Mouse (Mus musculus): ENCODE measurements around the gene Adra2c. TPM values are rescaled to one million over a fixed set of nuclear protein-coding genes. Genes with fewer than 3 reads are reported as not detected.
A peak's percentile ranks its signal among the peaks of the same experiment; 100 is the strongest.

The Adra2c gene
- not detected in 2 replicates for polyA plus RNA-seq (2014; fragmentation: Nextera tagmentation; extraction: Ambion mirVana)

- Histone ChIP-seq H3K4me2 (replicated peaks; ENCODE audit: low read depth, low read length) (peak within 1 kb of the TSS; percentile 90), H3K4me1 (ENCODE audit: control insufficient read depth, insufficient read depth, low read length) (no peaks in the 10 kb centered on the region), H3K9me3 (ENCODE audit: control insufficient read depth, low read depth, low read length) (no peaks in the 10 kb centered on the region), H3K27ac (ENCODE audit: low read length) (no peak within 1 kb of the TSS), H3K9ac (replicated peaks; ENCODE audit: low read depth, low read length) (no peak within 1 kb of the TSS), H3K4me3 (ENCODE audit: low read depth, low read length) (peak within 1 kb of the TSS; percentile 39), H3K36me3 (ENCODE audit: control insufficient read depth, insufficient read depth, low read length) (no peaks in the 10 kb centered on the region), H3K27me3 (ENCODE audit: control insufficient read depth, insufficient read depth, low read length) (peaks cover 63% of the 10 kb centered on the region)
- ATAC-seq (ENCODE audit: insufficient number of reproducible peaks, insufficient read depth, low FRiP score, low read depth), result no peak
- WGBS, result 47% methylated on average over 3 of the region's 3 CpGs
These were observed at the start of gene Adra2c for GRCm38 (mm10) chr5:35278019-35278418. TSS of gene Adra2c (plus strand) at chr5:35278319.

- no peaks in the 10 kb centered on the region for H3K9me3 ChIP-seq (ENCODE audit: control insufficient read depth, low read depth, low read length)
- H3K4me1 ChIP-seq (ENCODE audit: control insufficient read depth, insufficient read depth, low read length), result no peaks in the 10 kb centered on the region
- H3K27ac ChIP-seq (ENCODE audit: low read length), result no peak overlapping the region
- no peak overlapping the region for H3K4me3 ChIP-seq (ENCODE audit: low read depth, low read length)
- H3K4me2 ChIP-seq (replicated peaks; ENCODE audit: low read depth, low read length), result no peak overlapping the region
- H3K27me3 ChIP-seq (ENCODE audit: control insufficient read depth, insufficient read depth, low read length), result no peaks in the 10 kb centered on the region
- no peak overlapping the region for H3K9ac ChIP-seq (replicated peaks; ENCODE audit: low read depth, low read length)
- no peak for ATAC-seq (ENCODE audit: insufficient number of reproducible peaks, insufficient read depth, low FRiP score, low read depth)
- H3K36me3 ChIP-seq (ENCODE audit: control insufficient read depth, insufficient read depth, low read length), result no peaks in the 10 kb centered on the region
- WGBS, result 57% methylated on average over 4 of the region's 4 CpGs
These were observed 45.0 kb upstream of the Adra2c start for GRCm38 (mm10) chr5:35233142-35233541.

DNA sequence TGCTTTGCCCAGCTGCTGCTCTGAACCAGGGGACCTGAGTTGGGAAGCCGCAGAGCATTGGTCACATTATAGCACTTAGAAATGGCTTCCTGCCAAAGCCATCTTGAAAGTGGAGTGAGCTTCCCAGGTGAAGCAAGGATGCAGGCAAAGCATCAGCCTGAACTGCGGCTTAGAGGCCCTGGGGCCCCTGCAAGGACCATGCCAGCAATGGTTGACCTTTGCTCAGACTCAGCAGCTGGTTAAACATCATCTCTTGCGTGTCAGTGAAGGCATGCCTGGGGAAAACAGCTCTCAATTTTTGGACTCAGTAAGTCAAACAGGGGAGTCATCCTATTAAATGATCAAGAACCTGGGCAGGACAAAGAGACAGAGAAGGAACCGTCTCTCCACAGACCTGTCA, 40.4 kb upstream of the Adra2c start:
- Histone ChIP-seq H3K9me3 (ENCODE audit: control insufficient read depth, low read depth, low read length) (no peaks in the 10 kb centered on the region), H3K4me3 (ENCODE audit: low read depth, low read length) (no peak overlapping the region)
- WGBS, result 60% methylated on average over 4 of the region's 4 CpGs

DNA sequence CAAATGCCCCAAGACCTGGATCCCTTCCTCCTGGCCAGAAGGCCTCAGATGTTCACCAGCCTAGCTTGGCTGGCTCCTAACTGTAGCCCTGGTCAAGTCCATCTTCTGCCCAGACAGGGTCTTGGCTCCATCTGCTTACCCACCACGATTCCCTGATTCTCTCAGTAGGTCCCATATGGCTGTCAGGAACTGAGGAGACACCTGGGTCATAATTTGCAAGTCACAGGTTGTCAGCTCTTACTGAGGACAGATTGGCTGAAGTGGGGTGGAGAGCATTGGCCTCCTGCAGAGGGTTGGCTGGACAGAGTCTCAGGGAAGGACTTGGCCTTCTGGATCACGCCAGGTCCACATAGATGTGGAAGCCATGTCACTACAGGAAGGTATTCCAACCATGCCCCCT, 39.5 kb upstream of the Adra2c start:
- Histone ChIP-seq H3K27me3 (ENCODE audit: control insufficient read depth, insufficient read depth, low read length) (no peaks in the 10 kb centered on the region), H3K4me3 (ENCODE audit: low read depth, low read length) (no peak overlapping the region), H3K4me2 (replicated peaks; ENCODE audit: low read depth, low read length) (no peak overlapping the region), H3K9me3 (ENCODE audit: control insufficient read depth, low read depth, low read length) (no peaks in the 10 kb centered on the region), H3K4me1 (ENCODE audit: control insufficient read depth, insufficient read depth, low read length) (no peaks in the 10 kb centered on the region), H3K36me3 (ENCODE audit: control insufficient read depth, insufficient read depth, low read length) (no peaks in the 10 kb centered on the region), H3K27ac (ENCODE audit: low read length) (no peak overlapping the region), H3K9ac (replicated peaks; ENCODE audit: low read depth, low read length) (no peak overlapping the region)
- 88% methylated on average over 2 of the region's 2 CpGs for WGBS
- no peak for ATAC-seq (ENCODE audit: insufficient number of reproducible peaks, insufficient read depth, low FRiP score, low read depth)

More for the DNA sequence above, 40.4 kb upstream of the Adra2c start:
- Histone ChIP-seq H3K4me1 (ENCODE audit: control insufficient read depth, insufficient read depth, low read length) (no peaks in the 10 kb centered on the region), H3K27me3 (ENCODE audit: control insufficient read depth, insufficient read depth, low read length) (no peaks in the 10 kb centered on the region), H3K36me3 (ENCODE audit: control insufficient read depth, insufficient read depth, low read length) (no peaks in the 10 kb centered on the region), H3K27ac (ENCODE audit: low read length) (no peak overlapping the region), H3K4me2 (replicated peaks; ENCODE audit: low read depth, low read length) (no peak overlapping the region), H3K9ac (replicated peaks; ENCODE audit: low read depth, low read length) (no peak overlapping the region)
- ATAC-seq (ENCODE audit: insufficient number of reproducible peaks, insufficient read depth, low FRiP score, low read depth), result no peak

DNA sequence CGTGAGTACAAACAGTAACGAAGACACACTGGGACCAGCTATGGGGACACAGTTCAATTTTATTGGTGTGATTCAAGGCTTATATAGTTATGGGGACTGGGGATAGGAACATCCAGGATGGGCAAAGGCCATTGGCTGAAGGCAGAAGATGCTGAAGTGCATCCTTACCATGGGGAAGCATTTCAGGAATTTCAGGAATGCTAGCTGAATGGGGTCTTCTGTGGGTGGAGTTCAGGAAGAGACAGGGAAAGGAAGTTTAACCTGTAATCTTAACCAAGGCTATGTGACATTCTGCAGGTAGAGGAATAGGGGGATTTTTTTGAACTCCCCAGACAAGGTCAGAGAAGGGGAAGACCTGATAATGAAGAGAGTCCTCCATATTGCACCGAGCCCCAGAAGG, 36.6 kb upstream of the Adra2c start:
- Histone ChIP-seq H3K27ac (ENCODE audit: low read length) (no peak overlapping the region), H3K9ac (replicated peaks; ENCODE audit: low read depth, low read length) (no peak overlapping the region), H3K9me3 (ENCODE audit: control insufficient read depth, low read depth, low read length) (no peaks in the 10 kb centered on the region), H3K4me3 (ENCODE audit: low read depth, low read length) (no peak overlapping the region), H3K27me3 (ENCODE audit: control insufficient read depth, insufficient read depth, low read length) (no peaks in the 10 kb centered on the region), H3K4me2 (replicated peaks; ENCODE audit: low read depth, low read length) (no peak overlapping the region), H3K4me1 (ENCODE audit: control insufficient read depth, insufficient read depth, low read length) (no peaks in the 10 kb centered on the region), H3K36me3 (ENCODE audit: control insufficient read depth, insufficient read depth, low read length) (no peaks in the 10 kb centered on the region)
- no peak for ATAC-seq (ENCODE audit: insufficient number of reproducible peaks, insufficient read depth, low FRiP score, low read depth)
- 37% methylated on average over 3 of the region's 3 CpGs for WGBS

DNA sequence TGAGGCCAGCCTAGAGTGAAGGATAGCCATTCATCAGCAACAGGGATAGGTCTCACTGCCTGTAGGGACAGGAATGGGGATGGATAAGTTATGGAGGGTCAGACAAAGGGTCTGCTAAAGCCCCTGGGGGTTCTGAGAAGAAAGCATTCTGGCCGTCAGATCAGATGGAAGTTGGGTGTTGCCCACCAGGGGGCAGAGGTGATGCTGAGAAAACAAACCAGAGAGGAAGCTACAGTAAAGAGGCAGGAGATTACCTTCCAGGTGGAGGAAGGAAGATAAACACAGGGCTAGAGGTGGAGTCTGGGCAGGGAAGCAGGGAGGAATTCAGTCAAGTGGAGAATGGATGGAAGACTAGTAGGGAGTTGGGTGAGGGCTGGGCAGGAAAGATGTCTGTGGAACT, 33.9 kb upstream of the Adra2c start:
- Histone ChIP-seq H3K36me3 (ENCODE audit: control insufficient read depth, insufficient read depth, low read length) (no peaks in the 10 kb centered on the region), H3K9ac (replicated peaks; ENCODE audit: low read depth, low read length) (no peak overlapping the region), H3K9me3 (ENCODE audit: control insufficient read depth, low read depth, low read length) (no peaks in the 10 kb centered on the region), H3K27ac (ENCODE audit: low read length) (no peak overlapping the region), H3K4me1 (ENCODE audit: control insufficient read depth, insufficient read depth, low read length) (no peaks in the 10 kb centered on the region), H3K4me2 (replicated peaks; ENCODE audit: low read depth, low read length) (no peak overlapping the region), H3K4me3 (ENCODE audit: low read depth, low read length) (no peak overlapping the region), H3K27me3 (ENCODE audit: control insufficient read depth, insufficient read depth, low read length) (no peaks in the 10 kb centered on the region)
- no peak for ATAC-seq (ENCODE audit: insufficient number of reproducible peaks, insufficient read depth, low FRiP score, low read depth)
- 3% methylated on average over 1 of the region's 1 CpGs for WGBS

DNA sequence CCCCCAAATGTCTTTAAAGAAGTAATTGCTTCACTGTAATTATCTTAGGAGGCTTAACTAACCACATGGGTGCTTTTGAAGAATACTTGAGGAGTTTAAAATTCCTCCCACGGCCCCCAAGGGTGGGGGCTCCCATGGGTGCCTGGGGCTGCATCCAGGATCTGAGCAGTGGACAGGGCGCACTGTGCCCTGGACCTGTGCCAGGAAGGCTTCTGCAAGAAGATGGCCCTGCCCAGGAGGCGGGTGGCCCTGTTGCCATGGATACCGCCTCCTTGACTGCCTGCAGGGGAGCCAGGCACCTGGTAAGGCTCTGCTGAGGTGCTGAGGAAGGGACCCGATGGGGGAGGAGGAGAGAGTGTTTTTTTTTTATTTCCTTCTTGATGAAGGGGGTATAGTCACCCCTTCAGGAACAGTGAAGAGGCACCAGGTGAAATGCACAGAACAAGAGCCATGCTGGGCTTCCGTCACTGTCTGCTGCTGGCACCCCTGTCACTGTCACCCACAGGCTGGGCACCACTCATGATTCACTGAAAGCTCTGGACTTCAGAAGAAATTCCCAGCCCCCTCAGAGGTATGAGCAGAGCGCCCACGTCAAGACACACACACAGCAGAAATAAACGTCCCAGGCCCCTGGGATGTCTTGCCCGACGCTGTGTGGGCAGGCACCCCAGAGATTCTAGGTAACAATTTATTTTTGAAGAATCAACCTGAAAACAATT, 32.4 kb upstream of the Adra2c start:
- Histone ChIP-seq H3K4me1 (ENCODE audit: control insufficient read depth, insufficient read depth, low read length) (no peaks in the 10 kb centered on the region), H3K27ac (ENCODE audit: low read length) (no peak overlapping the region), H3K9ac (replicated peaks; ENCODE audit: low read depth, low read length) (no peak overlapping the region), H3K9me3 (ENCODE audit: control insufficient read depth, low read depth, low read length) (no peaks in the 10 kb centered on the region), H3K4me2 (replicated peaks; ENCODE audit: low read depth, low read length) (no peak overlapping the region), H3K27me3 (ENCODE audit: control insufficient read depth, insufficient read depth, low read length) (no peaks in the 10 kb centered on the region), H3K36me3 (ENCODE audit: control insufficient read depth, insufficient read depth, low read length) (no peaks in the 10 kb centered on the region), H3K4me3 (ENCODE audit: low read depth, low read length) (no peak overlapping the region)
- ATAC-seq (ENCODE audit: insufficient number of reproducible peaks, insufficient read depth, low FRiP score, low read depth), result no peak
- WGBS, result 57% methylated on average over 11 of the region's 11 CpGs

- Histone ChIP-seq H3K4me1 (ENCODE audit: control insufficient read depth, insufficient read depth, low read length) (no peaks in the 10 kb centered on the region), H3K27ac (ENCODE audit: low read length) (no peak overlapping the region), H3K9me3 (ENCODE audit: control insufficient read depth, low read depth, low read length) (no peaks in the 10 kb centered on the region), H3K4me3 (ENCODE audit: low read depth, low read length) (no peak overlapping the region), H3K4me2 (replicated peaks; ENCODE audit: low read depth, low read length) (no peak overlapping the region), H3K9ac (replicated peaks; ENCODE audit: low read depth, low read length) (no peak overlapping the region), H3K36me3 (ENCODE audit: control insufficient read depth, insufficient read depth, low read length) (no peaks in the 10 kb centered on the region), H3K27me3 (ENCODE audit: control insufficient read depth, insufficient read depth, low read length) (no peaks in the 10 kb centered on the region)
- no peak for ATAC-seq (ENCODE audit: insufficient number of reproducible peaks, insufficient read depth, low FRiP score, low read depth)
- WGBS, result 65% methylated on average over 5 of the region's 5 CpGs
These were observed 23.0 kb upstream of the Adra2c start for GRCm38 (mm10) chr5:35254964-35255716.
